Mouse (Mus musculus) adipocyte (in vitro differentiated cells): ENCODE results near the gene Ifi203.
"Not testable (repeated sequence)": the region's sequence is repeated elsewhere in the genome, so short reads cannot be mapped to it uniquely, and the experiment has no call there.

ENCODE experiments used
- DNase-seq: peaks from one replicate; pipeline ENCODE4 v3.0.0-alpha.2; 2016; ENCODE audit warnings: low spot score

The Ifi203 gene

DNA sequence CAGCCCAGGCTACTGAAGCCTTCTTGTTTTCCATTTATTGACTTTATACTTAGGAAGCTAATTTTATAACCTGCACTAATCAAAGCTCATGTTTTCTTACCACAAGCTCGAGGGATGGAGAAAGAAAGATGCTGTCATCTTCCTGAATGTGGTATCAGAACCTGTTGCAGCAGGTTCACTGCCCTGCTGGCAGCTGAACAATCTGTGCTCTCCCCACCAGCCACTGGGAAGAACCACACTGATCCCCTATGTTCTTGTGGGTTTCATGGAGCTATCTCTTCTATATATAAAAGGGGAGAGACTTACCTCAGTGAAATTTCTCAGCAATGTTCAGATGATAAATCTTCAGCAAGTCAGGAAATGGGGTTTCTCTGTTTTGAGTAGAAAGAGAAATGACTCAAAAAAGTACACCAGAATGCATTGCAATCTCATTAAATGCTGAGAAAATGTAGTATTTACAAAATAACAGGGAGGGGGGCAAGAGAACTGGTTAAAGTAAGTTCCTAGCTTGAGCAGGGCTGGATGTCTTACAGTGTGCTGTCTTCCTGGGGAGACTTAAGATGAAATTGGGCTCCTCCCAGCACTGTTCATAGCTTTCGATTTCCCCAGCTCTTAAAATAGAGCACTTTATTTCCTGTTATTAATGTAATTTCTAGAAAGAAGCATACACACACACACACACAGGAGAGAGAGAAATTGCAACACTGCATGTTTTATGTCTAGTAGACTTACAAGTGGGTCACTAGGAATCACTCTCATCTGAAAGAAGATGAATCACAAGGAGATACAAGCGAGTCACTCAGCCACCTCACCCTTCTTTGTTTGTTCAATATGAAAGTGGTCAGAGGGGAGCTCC, at the start of gene Ifi203, which contains the start of gene Mndal:
Gene Ifi203 (minus strand): TSS at position 749 of the 856 bp plus-strand sequence.
Gene Mndal (minus strand): TSS at position 568 of the 856 bp plus-strand sequence.
- peak; percentile 26 for DNase-seq

DNA sequence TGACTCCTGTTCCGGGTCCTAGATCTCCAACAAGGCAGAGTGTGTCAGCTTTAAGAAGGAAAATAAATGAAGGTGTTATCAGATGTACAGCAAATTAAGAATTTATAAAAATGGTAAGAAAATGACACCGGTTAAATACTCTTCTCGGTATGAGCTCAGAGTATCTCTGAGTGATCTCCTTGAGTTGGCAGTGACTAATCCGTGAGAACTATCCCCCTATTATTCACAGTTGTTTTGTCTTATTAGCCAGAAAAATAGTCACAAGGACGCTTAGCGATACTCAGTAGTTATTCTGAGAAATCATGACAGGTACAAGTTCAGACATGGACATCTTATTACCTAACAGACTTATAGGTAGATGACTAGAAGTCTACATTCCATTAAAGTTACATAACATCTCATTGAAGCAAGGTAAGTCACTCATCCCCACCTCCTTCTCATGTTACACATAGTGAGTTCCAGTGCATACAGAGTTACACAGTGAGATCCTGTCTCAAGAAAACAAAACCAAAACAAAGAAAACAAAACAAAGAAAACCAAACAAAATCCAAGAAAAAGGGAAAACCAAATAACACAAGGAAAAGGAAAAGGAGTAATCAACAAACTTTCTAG, 40.3 kb upstream of the Ifi203 start, which contains the start of gene Ifi202b:
Gene Ifi202b (minus strand): TSS at position 51 of the 612 bp plus-strand sequence.
- not testable (repeated sequence) for DNase-seq

DNA sequence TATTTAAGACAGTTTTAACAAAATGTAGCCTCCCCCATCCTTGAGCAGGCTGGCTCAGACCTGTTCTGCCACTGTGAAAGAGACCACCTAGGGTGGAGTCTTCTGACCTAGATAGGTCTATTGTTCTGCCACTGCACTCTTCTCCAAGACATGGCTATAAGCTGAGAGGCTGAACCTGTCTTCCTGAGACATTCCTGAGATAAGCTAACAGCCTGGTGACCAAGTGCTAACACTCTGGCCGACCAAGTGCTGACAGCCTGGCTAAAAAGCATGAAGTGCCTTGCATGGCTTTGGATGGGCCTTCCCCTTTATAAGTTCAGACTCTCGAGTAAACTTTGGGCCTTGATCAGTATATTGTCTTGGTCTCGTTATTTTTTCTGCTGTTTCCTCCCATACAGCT, 38.6 kb upstream of the Ifi203 start:
- peak; percentile 10 for DNase-seq

DNA sequence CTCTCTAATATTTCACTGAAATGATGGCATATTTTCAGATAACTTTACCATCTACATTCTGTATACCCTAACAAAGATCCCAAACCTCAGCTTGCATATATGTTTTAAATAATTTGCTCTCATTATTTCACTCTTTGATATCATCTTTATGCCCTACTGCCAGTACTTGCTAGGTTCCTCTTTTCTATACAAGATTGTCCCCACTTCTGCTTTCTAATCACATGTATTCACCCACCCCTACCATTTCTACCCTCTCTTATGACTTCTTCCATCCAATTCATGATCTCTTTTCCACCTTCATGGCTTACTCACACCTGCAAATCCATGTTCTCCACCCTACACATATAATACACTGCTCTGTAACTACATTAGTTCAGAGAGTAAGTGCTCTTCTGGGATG, 35.1 kb upstream of the Ifi203 start:
- no peak for DNase-seq

DNA sequence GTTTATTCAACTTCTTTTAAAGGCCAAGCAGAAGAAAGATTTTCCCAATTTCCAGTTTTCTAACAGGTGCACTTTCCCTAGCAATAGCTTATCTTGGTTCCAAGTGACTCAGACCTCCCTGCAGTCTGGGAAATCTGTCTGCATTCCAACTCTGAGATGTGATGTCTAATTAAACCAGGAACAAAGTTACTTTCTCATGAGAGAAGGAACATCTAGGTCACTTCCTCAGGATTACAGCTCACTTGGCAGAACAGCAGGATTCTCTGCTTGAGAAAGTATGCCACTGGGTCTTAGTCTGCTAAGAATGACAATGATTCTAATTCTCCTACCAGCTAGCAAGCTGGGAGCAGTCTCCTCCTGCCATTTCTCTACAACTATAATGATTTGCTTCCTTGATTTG, 30.6 kb upstream of the Ifi203 start:
- DNase-seq, result peak; percentile 84

DNA sequence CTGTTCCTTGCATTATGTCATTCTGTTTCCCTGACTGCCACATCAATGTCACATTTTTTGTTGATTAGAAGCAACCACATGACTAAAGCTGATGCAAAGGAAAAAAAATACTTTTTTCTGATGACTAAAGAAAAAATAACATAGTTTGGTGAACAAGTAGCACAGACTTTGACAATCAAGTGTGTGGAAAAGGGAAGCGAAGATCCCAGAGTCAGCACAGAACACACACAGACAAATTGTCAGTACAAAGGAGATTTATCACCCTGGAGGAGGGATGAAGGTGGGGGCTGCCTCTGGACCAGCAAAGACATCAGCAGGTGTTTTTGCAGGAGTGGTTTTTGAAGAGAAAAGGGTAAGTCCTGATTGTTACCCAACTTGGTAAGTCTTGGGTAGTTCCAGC, 19.0 kb upstream of the Ifi203 start:
- DNase-seq, result not testable (repeated sequence)

- not testable (repeated sequence) for DNase-seq
Measured at GRCm38 (mm10) chr1:173959998-173960397, 17.5 kb upstream of the Ifi203 start.

DNA sequence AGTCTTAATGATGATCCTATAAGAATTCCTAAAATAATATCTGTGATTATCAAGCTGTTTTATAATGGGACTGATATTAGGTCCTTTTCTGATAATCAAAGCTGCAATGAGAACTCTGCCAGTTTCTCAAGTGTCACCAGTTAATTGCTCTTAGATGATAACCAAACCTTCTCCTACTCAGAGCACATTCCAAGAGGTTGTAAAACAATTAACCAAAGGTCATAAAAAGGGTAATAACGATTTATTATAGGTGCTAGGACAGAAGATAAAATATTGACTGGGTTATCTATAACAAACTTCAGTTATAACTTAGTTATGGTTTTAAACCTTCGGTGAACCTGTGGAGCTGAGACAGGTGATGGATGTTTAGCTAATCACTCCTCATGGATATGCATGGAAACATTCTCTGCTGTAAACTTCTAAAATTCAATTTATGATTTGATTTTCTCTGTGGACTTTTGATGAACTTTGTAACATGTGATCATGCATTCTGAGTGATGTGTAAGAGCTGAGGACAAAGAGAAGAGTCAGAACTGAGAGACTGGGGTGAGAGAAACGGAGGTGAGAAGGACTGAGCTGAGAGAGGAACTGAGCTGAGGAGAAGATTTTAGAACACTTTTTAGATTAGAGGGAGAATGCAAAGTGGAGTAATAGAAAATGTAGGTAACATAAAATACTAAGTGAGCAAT, 13.5 kb upstream of the Ifi203 start:
- not testable (repeated sequence) for DNase-seq

DNA sequence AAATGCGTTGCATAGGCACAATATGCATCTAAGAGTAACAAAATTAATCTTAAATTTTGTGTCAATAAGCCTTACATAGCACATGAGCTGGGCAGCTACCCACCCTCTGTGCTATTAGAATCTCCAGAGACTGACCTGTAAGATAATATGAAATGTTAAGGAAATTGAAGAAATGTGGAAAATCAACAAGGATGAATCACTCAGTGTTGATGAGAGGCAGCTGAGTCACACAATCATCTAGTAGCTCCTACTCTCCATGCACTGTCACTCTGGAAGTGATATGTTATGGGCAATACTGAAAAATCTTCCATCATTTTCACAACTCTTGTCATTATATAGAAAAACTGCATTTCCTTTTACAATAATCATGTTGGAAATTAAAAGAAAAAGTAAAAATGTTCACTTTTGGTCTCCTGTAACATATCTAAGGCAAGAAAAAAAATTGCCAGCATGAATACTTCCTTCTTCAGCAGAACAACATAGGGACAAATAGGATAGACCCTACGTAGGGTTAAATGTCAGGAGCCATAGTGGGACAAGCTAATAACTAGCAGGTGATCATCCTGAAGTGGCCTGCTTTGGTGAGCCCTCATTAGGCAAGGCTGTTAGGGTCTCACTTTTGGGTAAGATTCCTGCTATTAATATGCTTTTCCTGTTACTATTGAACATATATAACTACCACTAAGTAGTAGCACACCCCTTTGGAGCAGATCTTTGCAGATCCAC, 12.8 kb upstream of the Ifi203 start:
- DNase-seq, result peak; percentile 5

DNA sequence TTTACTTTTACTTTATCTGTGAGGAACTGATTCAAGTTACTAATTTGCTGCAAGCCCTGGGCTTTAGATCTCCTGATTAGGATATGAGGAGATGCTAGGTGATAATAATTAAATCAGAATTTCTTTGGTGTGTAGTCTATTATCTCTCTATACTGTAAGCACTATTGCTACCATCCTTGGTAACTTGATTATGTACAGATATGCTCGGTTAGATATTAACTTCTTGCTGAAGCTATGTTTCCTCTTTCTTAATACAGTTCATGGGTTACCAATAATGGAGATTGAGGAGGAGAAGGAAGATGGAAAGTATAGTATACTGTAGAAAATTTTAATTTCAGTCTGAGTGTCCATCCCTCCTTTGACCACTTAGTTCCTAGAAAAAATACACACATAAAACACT, 11.1 kb upstream of the Ifi203 start:
- DNase-seq, result peak; percentile 1

- DNase-seq, result not testable (repeated sequence)
Measured at GRCm38 (mm10) chr1:173949044-173949443, 6.6 kb upstream of the Ifi203 start.

DNA sequence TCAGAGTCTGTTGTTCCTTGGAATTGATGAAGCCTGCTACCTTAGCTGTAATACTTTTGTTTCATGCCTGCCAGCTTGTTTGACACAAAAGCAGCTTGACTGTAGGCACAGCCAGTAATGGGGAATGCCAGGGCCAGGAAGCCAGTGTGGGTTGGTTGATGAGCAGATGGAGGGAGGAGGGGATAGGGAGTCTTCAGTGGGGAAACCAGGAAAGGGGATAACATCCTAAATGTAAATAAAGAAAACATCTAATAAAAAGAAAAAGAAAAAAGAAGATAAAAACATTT, 251 bp upstream of the Ifi203 start:
- peak; percentile 45 for DNase-seq

- not testable (repeated sequence) for DNase-seq
Measured at GRCm38 (mm10) chr1:173941522-173941921, 950 bp downstream of the Ifi203 start.

- not testable (repeated sequence) for DNase-seq
Measured at GRCm38 (mm10) chr1:173919279-173919678, 23.2 kb downstream of the Ifi203 start.

DNA sequence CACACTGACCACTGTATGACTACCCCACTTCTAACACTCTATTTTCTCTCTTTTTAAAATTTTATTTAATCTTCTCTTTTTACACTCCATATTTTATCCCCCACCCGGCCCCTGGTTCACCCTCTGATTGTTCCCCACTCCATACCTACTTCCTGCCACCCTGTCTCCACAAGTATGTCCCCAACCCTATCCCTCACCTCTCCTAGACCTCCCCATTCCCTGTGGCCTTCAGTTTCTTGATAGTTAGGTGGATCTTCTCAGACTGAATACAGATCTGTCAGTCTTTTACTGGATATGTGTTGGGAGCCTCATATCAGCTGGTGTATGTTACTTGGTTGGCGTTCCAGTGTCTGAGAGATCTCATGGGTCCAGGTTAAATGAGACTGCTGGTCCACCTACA, 27.9 kb downstream of the Ifi203 start:
- DNase-seq, result no peak

DNA sequence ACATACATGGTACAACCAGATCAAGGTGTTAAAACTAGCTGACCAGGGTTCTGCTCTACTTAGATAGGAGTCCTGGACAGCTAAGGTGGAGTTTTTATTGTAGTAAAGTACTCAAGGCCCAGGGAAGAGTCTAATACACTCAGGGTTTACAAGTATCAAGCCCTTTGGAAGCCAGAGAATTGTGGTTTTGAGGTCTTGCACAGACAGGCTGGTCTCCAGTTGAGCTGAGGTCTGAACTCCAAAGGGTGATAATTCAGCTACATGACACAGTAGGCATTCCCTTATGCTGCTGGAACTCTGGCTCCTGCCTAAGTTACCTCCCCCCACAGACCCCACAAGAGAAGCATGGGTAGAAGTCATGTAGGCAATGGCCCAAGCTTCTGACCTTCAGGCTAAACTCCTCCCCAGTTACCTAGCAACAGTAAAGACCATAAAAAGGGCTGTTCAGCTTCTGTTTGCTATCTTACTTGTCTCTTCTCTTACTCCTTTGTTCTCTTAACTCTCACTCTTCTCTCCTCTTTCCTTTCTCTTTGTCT, 29.1 kb downstream of the Ifi203 start:
- not testable (repeated sequence) for DNase-seq

- DNase-seq, result peak; percentile 84
Measured at GRCm38 (mm10) chr1:173912548-173913255, 29.8 kb downstream of the Ifi203 start, which contains the start of gene Ifi211. TSS of gene Ifi211 (minus strand) at chr1:173913046.

DNA sequence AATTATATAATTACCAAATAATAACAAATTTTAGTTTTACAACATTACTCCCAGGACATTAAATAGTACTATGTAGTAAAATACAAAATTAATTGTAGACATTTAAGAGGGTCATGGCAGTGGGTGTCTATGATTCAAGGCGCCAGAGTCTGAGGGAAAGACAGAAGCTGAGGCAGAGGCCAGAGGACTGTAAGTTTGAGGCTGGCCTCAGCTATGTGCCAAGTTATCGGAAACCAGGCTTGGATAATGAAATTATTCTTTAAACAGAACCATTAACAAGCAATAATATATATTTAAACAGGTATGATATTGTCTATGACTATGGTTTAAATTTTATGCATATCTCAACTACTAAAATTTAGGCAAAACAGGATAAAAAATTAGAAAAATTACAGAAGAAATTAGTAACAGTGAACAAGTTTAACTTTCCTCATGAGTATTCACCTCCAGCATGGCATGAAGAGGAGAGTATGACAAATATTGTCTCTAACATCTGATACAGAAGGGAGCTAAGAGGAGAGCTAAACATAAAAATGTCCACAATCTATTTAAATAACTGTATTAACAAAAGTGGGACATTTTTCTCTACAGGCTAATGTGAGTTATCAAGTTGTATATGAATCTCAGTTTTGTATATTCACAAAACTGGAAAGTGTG, 30.5 kb downstream of the Ifi203 start:
- DNase-seq, result peak; percentile 61

DNA sequence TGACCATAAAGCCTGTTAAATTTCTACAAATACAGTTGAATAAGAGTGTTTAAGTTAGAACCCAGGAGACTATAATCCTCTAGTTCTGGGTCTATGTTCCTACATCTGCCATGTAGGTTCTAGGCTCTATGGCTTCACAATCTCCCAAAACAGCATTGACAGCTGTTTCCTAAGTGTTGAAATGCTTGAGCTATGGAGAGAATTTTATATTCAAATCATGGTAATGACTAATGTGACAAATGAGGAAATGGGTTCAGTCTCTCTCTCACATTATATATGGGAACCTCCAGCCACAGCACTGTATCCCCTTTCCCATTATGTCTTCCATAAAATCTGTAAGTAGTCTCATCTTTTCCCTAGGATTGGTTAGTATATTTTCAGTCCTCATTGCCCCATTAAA, 34.1 kb downstream of the Ifi203 start:
- DNase-seq, result not testable (repeated sequence)

DNA sequence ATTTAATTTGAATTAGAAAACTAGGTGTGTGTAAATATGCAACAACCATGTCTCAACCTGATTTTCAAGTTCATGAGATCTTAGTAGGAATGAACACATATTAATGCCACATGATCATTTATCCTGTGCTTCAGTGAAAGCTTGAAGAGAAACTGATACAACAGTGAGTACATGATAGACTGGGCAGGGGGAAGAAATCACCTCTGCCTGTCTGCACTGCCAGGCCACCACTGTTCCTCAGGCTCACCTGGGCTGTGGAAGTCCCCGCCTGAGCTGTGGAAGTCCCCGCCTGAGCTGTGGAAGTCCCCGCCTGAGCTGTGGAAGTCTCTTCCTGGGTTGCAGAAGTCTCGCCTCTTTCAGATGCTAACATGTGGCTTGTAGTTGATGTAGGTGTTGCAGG, 36.6 kb downstream of the Ifi203 start:
- DNase-seq, result not testable (repeated sequence)
